Mouse (Mus musculus) intestine, postnatal 0 days (tissue): ENCODE results near the gene Ylpm1. TPM values are rescaled to one million over a fixed set of nuclear protein-coding genes. Genes with fewer than 3 reads are reported as not detected.

Experiments
- ATAC-seq: fragments of 200-750 bp; cut with Nextera tagmentation; 2 replicates; pipeline ENCODE4 v1.8.0; 2017; ENCODE audit warnings: mild to moderate bottlenecking, moderate TSS enrichment, moderate library complexity
- H3K27ac ChIP-seq: fragments of 300-500 bp; sonication (generic); 2 replicates; pipeline ENCODE4 v1.5.1; 2014; ENCODE audit warnings: mild to moderate bottlenecking, low read depth, low read length, moderate library complexity
- H3K27me3 ChIP-seq: fragments of 300-500 bp; sonication (generic); replicated peaks from 2 replicates; pipeline ENCODE4 v1.6.1; 2014; ENCODE audit warnings: low read length, mixed read lengths; ENCODE audit not compliant: control insufficient read depth, insufficient read depth
- H3K36me3 ChIP-seq: fragments of 300-500 bp; sonication (generic); 2 replicates; pipeline ENCODE4 v1.6.1; 2014; ENCODE audit warnings: mild to moderate bottlenecking, moderate library complexity; ENCODE audit not compliant: control insufficient read depth, insufficient read depth
- H3K4me1 ChIP-seq: fragments of 300-500 bp; sonication (generic); replicated peaks from 2 replicates; pipeline ENCODE4 v1.6.1; 2014; ENCODE audit warnings: antibody characterized with exemption, low read length, mixed read lengths; ENCODE audit not compliant: control insufficient read depth, insufficient read depth
- H3K4me2 ChIP-seq: fragments of 300-500 bp; sonication (generic); replicated peaks from 2 replicates; pipeline ENCODE4 v1.6.1; 2014; ENCODE audit warnings: low read depth, mild to moderate bottlenecking, moderate library complexity
- H3K4me3 ChIP-seq: fragments of 300-500 bp; sonication (generic); 2 replicates; pipeline ENCODE4 v1.5.1; 2014; ENCODE audit warnings: low read depth, low read length
- H3K9ac ChIP-seq: fragments of 300-500 bp; sonication (generic); 2 replicates; pipeline ENCODE4 v1.6.1; 2014; ENCODE audit warnings: mild to moderate bottlenecking, low read depth, low read length
- H3K9me3 ChIP-seq: fragments of 300-500 bp; sonication (generic); 2 replicates; pipeline ENCODE4 v1.6.1; 2016; ENCODE audit warnings: mixed run types; ENCODE audit not compliant: control insufficient read depth
- CTCF ChIP-seq: sonication (generic); IDR thresholded peaks from 2 replicates; pipeline ENCODE4 v1.5.1; 2016; ENCODE audit warnings: low read depth, mild to moderate bottlenecking, control low read depth, antibody characterized with exemption, moderate library complexity
- WGBS: fragments of 180-500 bp; shearing (Covaris S2); extraction: QIAGEN DNeasy Blood & Tissue Kit; methylation state at CpG from one replicate; pipeline ENCODE4 v1.1.7; 2014; 5-methylcytosine and 5-hydroxymethylcytosine counted together
- polyA plus RNA-seq: library from polyadenylated mRNA; unstranded; fragments of >200 nt; fragmentation: Nextera tagmentation; extraction: Ambion mirVana; gene quantifications from 2 replicates; pipeline ENCODE4 v1.2.1, GENCODE M21; 2015

Ylpm1 gene
- polyA plus RNA-seq, 1 experiment from 2014 or later = 12.8 TPM

- no peaks in the 10 kb centered on the region for H3K9me3 ChIP-seq
- H3K27me3 ChIP-seq = no peaks in the 10 kb centered on the region
- WGBS = under 1% methylated on average over 42 of the region's 42 CpGs
- peak within 1 kb of the TSS; percentile 86 for H3K4me2 ChIP-seq
- peak within 1 kb of the TSS; percentile 50 for H3K27ac ChIP-seq
- TF ChIP-seq CTCF = no peak
- H3K4me3 ChIP-seq = peak within 1 kb of the TSS; percentile 91
- H3K36me3 ChIP-seq = peaks cover 22% of the 10 kb centered on the region
- H3K4me1 ChIP-seq = no peaks in the 10 kb centered on the region
- H3K9ac ChIP-seq = peak within 1 kb of the TSS; percentile 86
- ATAC-seq = peak; percentile 83
Measured at GRCm38 (mm10) chr12:84970428-84971096, 25.6 kb upstream of the Ylpm1 start, which contains the start of the genes Fcf1 and Arel1. Fcf1 (plus strand) TSS chr12:84970897. Arel1 (minus strand) TSS chr12:84970900.

- TF ChIP-seq CTCF = no peak
- H3K36me3 ChIP-seq = peaks cover 70% of the 10 kb centered on the region
- no peak overlapping the region for H3K27ac ChIP-seq
- no peak overlapping the region for H3K4me3 ChIP-seq
- H3K4me2 ChIP-seq = no peak overlapping the region
- no peak for ATAC-seq
- WGBS = 86% methylated on average over 2 of the region's 2 CpGs
- no peak overlapping the region for H3K9ac ChIP-seq
- no peaks in the 10 kb centered on the region for H3K4me1 ChIP-seq
- H3K27me3 ChIP-seq = no peaks in the 10 kb centered on the region
- H3K9me3 ChIP-seq = no peaks in the 10 kb centered on the region
Measured at GRCm38 (mm10) chr12:84979264-84979862, 16.8 kb upstream of the Ylpm1 start.

- no peak for TF ChIP-seq CTCF
- WGBS = 72% methylated on average over 4 of the region's 4 CpGs
Measured at GRCm38 (mm10) chr12:84989456-84989855, 6.7 kb upstream of the Ylpm1 start.

GRCm38 (mm10) chr12:84995112-84995761 lies 884 bp upstream of the Ylpm1 start:
- H3K4me3 ChIP-seq = peak overlapping the region; percentile 77; the same call in 1 of the 2 replicates
- no peaks in the 10 kb centered on the region for H3K27me3 ChIP-seq
- no peak for ATAC-seq
- no peak overlapping the region for H3K27ac ChIP-seq
- H3K36me3 ChIP-seq = no peaks in the 10 kb centered on the region
- peak overlapping the region; percentile 93 for H3K4me2 ChIP-seq
- H3K9ac ChIP-seq = no peak overlapping the region
- 94% methylated on average over 8 of the region's 9 CpGs for WGBS
- H3K4me1 ChIP-seq = 0 out of 2 replicates have a peak, but pooled peaks cover 15% of the 10 kb centered on the region
- no peak for TF ChIP-seq CTCF
- H3K9me3 ChIP-seq = no peaks in the 10 kb centered on the region

More at GRCm38 (mm10) chr12:84989456-84989855, 6.7 kb upstream of the Ylpm1 start:
- Histone ChIP-seq H3K4me1 (no peaks in the 10 kb centered on the region), H3K27ac (no peak overlapping the region), H3K36me3 (no peaks in the 10 kb centered on the region), H3K9ac (no peak overlapping the region), H3K9me3 (no peaks in the 10 kb centered on the region), H3K4me3 (no peak overlapping the region), H3K27me3 (no peaks in the 10 kb centered on the region), H3K4me2 (no peak overlapping the region)
- ATAC-seq = no peak

GRCm38 (mm10) chr12:84996501-84997398 lies 629 bp downstream of the Ylpm1 start:
- peak; percentile 26; the same call in 1 of the 2 replicates for ATAC-seq
- under 1% methylated on average over 44 of the region's 44 CpGs for WGBS

More at GRCm38 (mm10) chr12:84996501-84997398, 629 bp downstream of the Ylpm1 start:
- Histone ChIP-seq H3K4me1 (0 out of 2 replicates have a peak, but pooled peaks cover 15% of the 10 kb centered on the region), H3K9me3 (no peaks in the 10 kb centered on the region), H3K27me3 (no peaks in the 10 kb centered on the region), H3K36me3 (no peaks in the 10 kb centered on the region), H3K9ac (peak overlapping the region; percentile 83), H3K4me3 (peak overlapping the region; percentile 77), H3K27ac (peak overlapping the region; percentile 52), H3K4me2 (peak overlapping the region; percentile 93)
- no peak for TF ChIP-seq CTCF
